Mouse (Mus musculus): ENCODE measurements around the gene Mul1. TPM values are rescaled to one million over a fixed set of nuclear protein-coding genes. Genes with fewer than 3 reads are reported as not detected.

The Mul1 gene
- polyA plus RNA-seq, 1 experiment from 2014 or later: 22.3 TPM

GRCm38 (mm10) chr4:138479595-138479994 lies 45.1 kb downstream of the Mul1 start:
- peaks cover 15% of the 10 kb centered on the region for H3K27me3 ChIP-seq (ENCODE audit: control insufficient read depth, insufficient read depth, low read length)
- no peak overlapping the region for H3K9ac ChIP-seq (ENCODE audit: low read length)
- WGBS: 66% methylated on average over 7 of the region's 7 CpGs
- H3K4me1 ChIP-seq (ENCODE audit: control insufficient read depth, insufficient read depth, low read length): no peaks in the 10 kb centered on the region
- no peaks in the 10 kb centered on the region for H3K9me3 ChIP-seq (replicated peaks; ENCODE audit: control insufficient read depth, low read length)
- ATAC-seq (replicated peaks; ENCODE audit: extremely low read depth, insufficient read depth, low FRiP score): no peak
- H3K4me3 ChIP-seq (ENCODE audit: low read length): no peak overlapping the region
- no peak overlapping the region for H3K27ac ChIP-seq (ENCODE audit: low read length)
- no peaks in the 10 kb centered on the region for H3K36me3 ChIP-seq (ENCODE audit: control insufficient read depth, insufficient read depth)
- no peak overlapping the region for H3K4me2 ChIP-seq (ENCODE audit: low read depth, low read length)

GRCm38 (mm10) chr4:138480962-138481361 lies 46.5 kb downstream of the Mul1 start:
- Histone ChIP-seq H3K36me3 (ENCODE audit: control insufficient read depth, insufficient read depth) (no peaks in the 10 kb centered on the region), H3K9ac (ENCODE audit: low read length) (no peak overlapping the region), H3K9me3 (replicated peaks; ENCODE audit: control insufficient read depth, low read length) (no peaks in the 10 kb centered on the region), H3K4me3 (ENCODE audit: low read length) (no peak overlapping the region), H3K4me2 (ENCODE audit: low read depth, low read length) (no peak overlapping the region), H3K27ac (ENCODE audit: low read length) (no peak overlapping the region), H3K27me3 (ENCODE audit: control insufficient read depth, insufficient read depth, low read length) (peaks cover 8% of the 10 kb centered on the region), H3K4me1 (ENCODE audit: control insufficient read depth, insufficient read depth, low read length) (no peaks in the 10 kb centered on the region)
- no peak for ATAC-seq (replicated peaks; ENCODE audit: extremely low read depth, insufficient read depth, low FRiP score)
- WGBS: 47% methylated on average over 9 of the region's 9 CpGs

- Histone ChIP-seq H3K4me3 (ENCODE audit: low read length) (no peak overlapping the region), H3K27me3 (ENCODE audit: control insufficient read depth, insufficient read depth, low read length) (no peaks in the 10 kb centered on the region), H3K9ac (ENCODE audit: low read length) (no peak overlapping the region), H3K27ac (ENCODE audit: low read length) (no peak overlapping the region), H3K9me3 (replicated peaks; ENCODE audit: control insufficient read depth, low read length) (no peaks in the 10 kb centered on the region), H3K36me3 (ENCODE audit: control insufficient read depth, insufficient read depth) (no peaks in the 10 kb centered on the region), H3K4me1 (ENCODE audit: control insufficient read depth, insufficient read depth, low read length) (no peaks in the 10 kb centered on the region), H3K4me2 (ENCODE audit: low read depth, low read length) (no peak overlapping the region)
- WGBS: 50% methylated on average over 8 of the region's 8 CpGs
- ATAC-seq (replicated peaks; ENCODE audit: extremely low read depth, insufficient read depth, low FRiP score): no peak
These were observed 48.2 kb downstream of the Mul1 start for GRCm38 (mm10) chr4:138482721-138483120.

- no peak overlapping the region for H3K4me3 ChIP-seq (ENCODE audit: low read length)
- H3K27me3 ChIP-seq (ENCODE audit: control insufficient read depth, insufficient read depth, low read length): peaks cover 3% of the 10 kb centered on the region
- no peak overlapping the region for H3K4me2 ChIP-seq (ENCODE audit: low read depth, low read length)
- no peak for ATAC-seq (replicated peaks; ENCODE audit: extremely low read depth, insufficient read depth, low FRiP score)
- no peak overlapping the region for H3K9ac ChIP-seq (ENCODE audit: low read length)
- H3K27ac ChIP-seq (ENCODE audit: low read length): no peak overlapping the region
- no peaks in the 10 kb centered on the region for H3K4me1 ChIP-seq (ENCODE audit: control insufficient read depth, insufficient read depth, low read length)
- 66% methylated on average over 8 of the region's 8 CpGs for WGBS
- H3K36me3 ChIP-seq (ENCODE audit: control insufficient read depth, insufficient read depth): no peaks in the 10 kb centered on the region
- H3K9me3 ChIP-seq (replicated peaks; ENCODE audit: control insufficient read depth, low read length): no peaks in the 10 kb centered on the region
These were observed 53.8 kb downstream of the Mul1 start for GRCm38 (mm10) chr4:138488241-138488640.

- Histone ChIP-seq H3K4me1 (ENCODE audit: control insufficient read depth, insufficient read depth, low read length) (peaks cover 3% of the 10 kb centered on the region), H3K27me3 (ENCODE audit: control insufficient read depth, insufficient read depth, low read length) (peaks cover 10% of the 10 kb centered on the region), H3K4me2 (ENCODE audit: low read depth, low read length) (no peak overlapping the region), H3K9ac (ENCODE audit: low read length) (no peak overlapping the region), H3K9me3 (replicated peaks; ENCODE audit: control insufficient read depth, low read length) (no peaks in the 10 kb centered on the region), H3K36me3 (ENCODE audit: control insufficient read depth, insufficient read depth) (no peaks in the 10 kb centered on the region), H3K27ac (ENCODE audit: low read length) (no peak overlapping the region), H3K4me3 (ENCODE audit: low read length) (no peak overlapping the region)
- ATAC-seq (replicated peaks; ENCODE audit: extremely low read depth, insufficient read depth, low FRiP score): no peak
- 89% methylated on average over 4 of the region's 4 CpGs for WGBS
These were observed 56.6 kb downstream of the Mul1 start for GRCm38 (mm10) chr4:138491088-138491487.

Other genes starting within 250 kb of the Mul1 start
- 98.6 and 105 TPM in 2 replicates for gene Hp1bp3, start 218.4 kb upstream of the Mul1 start, polyA plus RNA-seq (2015; fragmentation: Nextera tagmentation; extraction: Ambion mirVana)
- gene Sh2d5, start 184.3 kb upstream of the Mul1 start, polyA plus RNA-seq (2015; fragmentation: Nextera tagmentation; extraction: Ambion mirVana): 0.15 and 0.26 TPM in 2 replicates
- 0.68 and 0.99 TPM in 2 replicates for gene Kif17, start 184.2 kb upstream of the Mul1 start, polyA plus RNA-seq (2015; fragmentation: Nextera tagmentation; extraction: Ambion mirVana)
- 247 and 263 TPM in 2 replicates for gene Ddost, start 129.9 kb upstream of the Mul1 start, polyA plus RNA-seq (2015; fragmentation: Nextera tagmentation; extraction: Ambion mirVana)
- 70.9 and 79.8 TPM in 2 replicates for gene Pink1, start 108.4 kb upstream of the Mul1 start, polyA plus RNA-seq (2015; fragmentation: Nextera tagmentation; extraction: Ambion mirVana)
- 7.3 and 10.3 TPM in 2 replicates for gene Cda, start 66.7 kb upstream of the Mul1 start, polyA plus RNA-seq (2015; fragmentation: Nextera tagmentation; extraction: Ambion mirVana)
- 0.10 and 0.20 TPM in 2 replicates for gene Fam43b, start 38.1 kb upstream of the Mul1 start, polyA plus RNA-seq (2015; fragmentation: Nextera tagmentation; extraction: Ambion mirVana)
- gene Camk2n1, start 19.6 kb downstream of the Mul1 start, polyA plus RNA-seq (2015; fragmentation: Nextera tagmentation; extraction: Ambion mirVana): 0.97 and 1.3 TPM in 2 replicates
- gene Vwa5b1, start 201.2 kb downstream of the Mul1 start, polyA plus RNA-seq (2015; fragmentation: Nextera tagmentation; extraction: Ambion mirVana): 0.08 TPM in 1 of 2 replicates, not detected in the other